Mouse (Mus musculus) kidney, embryonic 15.5 days (tissue): ENCODE results near the gene Top3a. TPM values are rescaled to one million over a fixed set of nuclear protein-coding genes. Genes with fewer than 3 reads are reported as not detected.

Experiments used
- ATAC-seq: fragments of 200-750 bp; cut with Nextera tagmentation; replicated peaks from 2 replicates; pipeline ENCODE4 v1.8.0; 2017; ENCODE audit warnings: moderate TSS enrichment; ENCODE audit not compliant: low FRiP score
- H3K27ac ChIP-seq: fragments of 300-500 bp; sonication (generic); 2 replicates; pipeline ENCODE4 v1.5.1; 2015; ENCODE audit warnings: mild to moderate bottlenecking, inconsistent platforms
- H3K27me3 ChIP-seq: fragments of 300-500 bp; sonication (generic); 2 replicates; pipeline ENCODE4 v1.6.1; 2015; ENCODE audit warnings: inconsistent platforms
- H3K36me3 ChIP-seq: fragments of 300-500 bp; sonication (generic); 2 replicates; pipeline ENCODE4 v1.6.1; 2015; ENCODE audit warnings: inconsistent platforms
- H3K4me1 ChIP-seq: fragments of 300-500 bp; sonication (generic); 2 replicates; pipeline ENCODE4 v1.6.1; 2015; ENCODE audit warnings: inconsistent platforms
- H3K4me2 ChIP-seq: fragments of 300-500 bp; sonication (generic); 2 replicates; pipeline ENCODE4 v1.6.1; 2015; ENCODE audit warnings: moderate library complexity, mild to moderate bottlenecking, inconsistent platforms
- H3K4me3 ChIP-seq: fragments of 300-500 bp; sonication (generic); replicated peaks from 2 replicates; pipeline ENCODE4 v1.5.1; 2015; ENCODE audit warnings: mild to moderate bottlenecking, inconsistent platforms
- H3K9ac ChIP-seq: fragments of 300-500 bp; sonication (generic); 2 replicates; pipeline ENCODE4 v1.6.1; 2015; ENCODE audit warnings: mild to moderate bottlenecking, inconsistent platforms
- H3K9me3 ChIP-seq: fragments of 300-500 bp; sonication (generic); replicated peaks from 2 replicates; pipeline ENCODE4 v1.6.1; 2016; ENCODE audit warnings: inconsistent platforms
- WGBS: fragments of 180-500 bp; shearing (Covaris S2); methylation state at CpG from one replicate; pipeline ENCODE4 v1.1.7; 2015; ENCODE audit warnings: mixed read lengths; 5-methylcytosine and 5-hydroxymethylcytosine counted together
- polyA plus RNA-seq: library from polyadenylated mRNA; unstranded; fragments of >200 nt; fragmentation: Nextera tagmentation; extraction: Ambion mirVana; gene quantifications from 2 replicates; pipeline ENCODE4 v1.2.1, GENCODE M21; 2015

Top3a gene
- polyA plus RNA-seq, 1 experiment from 2014 or later = 17.3 TPM

GRCm38 (mm10) chr11:60728260-60728761, 48.9 kb downstream of the Top3a start, which contains the start of gene Mief2:
Gene Mief2, plus strand, starts transcription at chr11:60728398.
- Histone ChIP-seq H3K4me2 (peak within 1 kb of the TSS; percentile 62), H3K4me1 (peaks cover 32% of the 10 kb centered on the region), H3K9ac (peak within 1 kb of the TSS; percentile 86), H3K36me3 (peaks cover 46% of the 10 kb centered on the region), H3K4me3 (peak within 1 kb of the TSS; percentile 84), H3K9me3 (no peaks in the 10 kb centered on the region), H3K27ac (peak within 1 kb of the TSS; percentile 93), H3K27me3 (no peaks in the 10 kb centered on the region)
- peak; percentile 92 for ATAC-seq
- under 1% methylated on average over 44 of the region's 44 CpGs for WGBS

- no peak; the same call in 1 of the 2 replicates for ATAC-seq
Measured at GRCm38 (mm10) chr11:60727392-60728140, 49.6 kb downstream of the Top3a start.

GRCm38 (mm10) chr11:60726601-60727391, 50.4 kb downstream of the Top3a start, which contains the start of gene Flii:
Gene Flii, minus strand, starts transcription at chr11:60727263.
- Histone ChIP-seq H3K9ac (peak within 1 kb of the TSS; percentile 86), H3K36me3 (peaks cover 47% of the 10 kb centered on the region), H3K27ac (peak within 1 kb of the TSS; percentile 93), H3K4me2 (peak within 1 kb of the TSS; percentile 62), H3K27me3 (no peaks in the 10 kb centered on the region), H3K4me3 (peak within 1 kb of the TSS; percentile 84), H3K9me3 (no peaks in the 10 kb centered on the region), H3K4me1 (peaks cover 32% of the 10 kb centered on the region)
- peak; percentile 82 for ATAC-seq
- under 1% methylated on average over 64 of the region's 71 CpGs for WGBS

More at GRCm38 (mm10) chr11:60727392-60728140, 49.6 kb downstream of the Top3a start:
- peak overlapping the region; percentile 62 for H3K4me2 ChIP-seq
- peak overlapping the region; percentile 84 for H3K4me3 ChIP-seq
- peak overlapping the region; percentile 93 for H3K27ac ChIP-seq
- peaks cover 32% of the 10 kb centered on the region for H3K4me1 ChIP-seq
- no peaks in the 10 kb centered on the region for H3K9me3 ChIP-seq
- peaks cover 46% of the 10 kb centered on the region for H3K36me3 ChIP-seq
- H3K9ac ChIP-seq = peak overlapping the region; percentile 86
- WGBS = 3% methylated on average over 12 of the region's 12 CpGs
- H3K27me3 ChIP-seq = no peaks in the 10 kb centered on the region

DNA sequence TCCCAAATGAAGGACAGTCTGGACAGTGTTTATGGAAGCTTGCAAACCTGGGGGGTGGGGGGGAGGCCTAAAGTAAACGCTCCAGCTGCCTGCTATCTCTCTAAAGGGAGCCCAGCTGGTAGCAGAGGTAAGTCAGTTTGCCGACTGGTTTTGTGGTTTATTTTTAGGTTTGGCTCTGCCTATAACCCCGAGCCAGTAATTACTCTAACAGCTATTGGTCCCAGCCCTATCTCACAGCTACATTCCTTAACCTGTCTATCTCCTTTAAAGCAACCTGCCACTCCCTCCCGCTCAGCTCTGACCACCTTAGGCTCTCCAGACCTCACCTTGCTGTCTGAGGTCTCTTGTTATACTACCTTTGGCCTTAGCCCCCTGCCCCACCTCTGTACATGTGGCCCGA, 57.9 kb downstream of the Top3a start:
- no peak overlapping the region for H3K4me2 ChIP-seq
- no peak for ATAC-seq
- H3K27me3 ChIP-seq = no peaks in the 10 kb centered on the region
- no peak overlapping the region for H3K27ac ChIP-seq
- no peak overlapping the region for H3K4me3 ChIP-seq
- H3K9ac ChIP-seq = no peak overlapping the region
- no peaks in the 10 kb centered on the region for H3K4me1 ChIP-seq
- peaks cover 100% of the 10 kb centered on the region for H3K36me3 ChIP-seq
- H3K9me3 ChIP-seq = no peaks in the 10 kb centered on the region
- WGBS = 87% methylated on average over 5 of the region's 5 CpGs

- H3K4me3 ChIP-seq = no peak overlapping the region
- peaks cover 100% of the 10 kb centered on the region for H3K36me3 ChIP-seq
- no peak for ATAC-seq
- no peaks in the 10 kb centered on the region for H3K27me3 ChIP-seq
- H3K4me1 ChIP-seq = no peaks in the 10 kb centered on the region
- no peak overlapping the region for H3K4me2 ChIP-seq
- no peak overlapping the region for H3K27ac ChIP-seq
- 86% methylated on average over 5 of the region's 5 CpGs for WGBS
- no peaks in the 10 kb centered on the region for H3K9me3 ChIP-seq
- no peak overlapping the region for H3K9ac ChIP-seq
Measured at GRCm38 (mm10) chr11:60715833-60716232, 61.3 kb downstream of the Top3a start.

DNA sequence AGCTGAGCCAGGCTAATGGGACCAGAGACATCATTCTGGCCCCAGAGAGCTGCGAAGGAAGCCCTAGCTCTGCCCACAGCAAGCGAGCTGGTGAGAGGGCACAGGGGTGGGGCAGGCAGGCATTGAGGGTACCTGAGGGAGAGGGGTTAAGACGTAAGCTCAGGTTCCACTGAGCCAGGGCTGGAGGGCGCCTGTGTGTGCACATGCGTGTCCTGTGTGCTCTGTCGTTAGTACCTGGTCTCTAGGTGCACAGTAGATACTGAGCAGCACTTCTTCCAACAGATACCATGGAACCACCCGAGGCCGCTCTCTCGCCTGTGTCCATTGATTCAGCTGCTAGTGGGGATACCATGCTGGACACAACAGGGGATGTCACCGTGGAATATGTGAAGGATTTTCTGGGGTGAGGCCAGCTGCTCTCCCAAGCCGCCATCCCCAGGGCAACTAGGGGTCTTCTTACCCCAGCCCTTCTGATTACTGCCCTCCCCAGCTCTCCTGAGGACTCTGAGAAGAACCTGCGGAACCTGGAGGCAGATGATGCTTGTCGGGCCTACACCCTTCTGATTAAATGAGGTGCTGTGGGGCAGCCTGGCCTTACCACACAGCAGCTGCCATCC, 64.4 kb downstream of the Top3a start:
- WGBS = 92% methylated on average over 13 of the region's 13 CpGs
- ATAC-seq = no peak
- H3K36me3 ChIP-seq = peaks cover 100% of the 10 kb centered on the region
- H3K4me1 ChIP-seq = no peaks in the 10 kb centered on the region
- H3K27ac ChIP-seq = no peak overlapping the region
- no peaks in the 10 kb centered on the region for H3K27me3 ChIP-seq
- no peak overlapping the region for H3K9ac ChIP-seq
- H3K4me2 ChIP-seq = no peak overlapping the region
- no peaks in the 10 kb centered on the region for H3K9me3 ChIP-seq
- H3K4me3 ChIP-seq = no peak overlapping the region

DNA sequence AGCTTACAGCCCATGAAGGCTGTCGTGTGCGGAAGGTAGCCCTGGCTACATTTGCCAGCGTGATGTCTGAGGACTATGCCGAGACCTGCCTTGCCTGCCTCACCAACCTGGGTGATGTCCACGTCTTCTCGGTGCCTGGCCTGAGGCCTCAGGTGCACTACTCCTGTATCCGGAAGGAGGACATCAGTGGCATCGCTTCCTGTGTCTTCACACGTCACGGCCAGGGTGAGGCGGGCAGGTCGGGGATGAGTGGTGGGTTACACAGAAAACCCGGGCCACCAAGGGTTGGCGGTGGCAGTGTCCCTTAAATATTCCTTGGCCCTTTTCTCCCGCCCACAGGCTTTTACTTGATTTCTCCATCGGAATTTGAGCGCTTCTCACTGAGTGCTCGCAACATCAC, 65.1 kb downstream of the Top3a start:
- no peak for ATAC-seq
- Histone ChIP-seq H3K9ac (no peak overlapping the region), H3K4me1 (peaks cover 5% of the 10 kb centered on the region; the same call in 1 of the 2 replicates), H3K27me3 (no peaks in the 10 kb centered on the region), H3K4me3 (no peak overlapping the region), H3K4me2 (no peak overlapping the region), H3K36me3 (peaks cover 100% of the 10 kb centered on the region), H3K9me3 (no peaks in the 10 kb centered on the region), H3K27ac (no peak overlapping the region)
- WGBS = 92% methylated on average over 18 of the region's 18 CpGs

DNA sequence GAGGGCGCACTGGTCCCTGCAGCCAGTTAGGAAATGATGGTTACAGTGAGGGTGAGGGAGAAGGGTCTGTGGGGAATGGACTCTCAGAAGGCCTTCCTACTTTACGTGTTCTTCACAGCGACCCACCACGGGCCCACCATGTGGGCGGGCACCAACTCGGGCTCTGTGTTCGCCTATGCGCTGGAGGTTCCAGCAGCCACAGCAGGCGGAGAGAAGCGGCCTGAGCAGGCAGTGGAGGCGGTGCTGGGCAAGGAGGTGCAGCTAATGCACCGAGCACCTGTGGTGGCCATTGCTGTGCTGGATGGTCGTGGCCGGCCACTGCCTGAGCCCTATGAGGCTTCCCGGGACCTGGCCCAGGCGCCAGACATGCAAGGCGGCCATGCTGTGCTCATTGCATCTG, 65.9 kb downstream of the Top3a start:
- Histone ChIP-seq H3K4me1 (peaks cover 5% of the 10 kb centered on the region; the same call in 1 of the 2 replicates), H3K27me3 (no peaks in the 10 kb centered on the region), H3K9ac (no peak overlapping the region), H3K27ac (no peak overlapping the region), H3K9me3 (no peaks in the 10 kb centered on the region), H3K4me3 (no peak overlapping the region), H3K4me2 (no peak overlapping the region), H3K36me3 (peaks cover 100% of the 10 kb centered on the region)
- no peak for ATAC-seq
- WGBS = 92% methylated on average over 17 of the region's 17 CpGs

GRCm38 (mm10) chr11:60709481-60710465, 67.4 kb downstream of the Top3a start:
- 91% methylated on average over 45 of the region's 45 CpGs for WGBS
- H3K27me3 ChIP-seq = no peaks in the 10 kb centered on the region
- H3K9ac ChIP-seq = no peak overlapping the region
- H3K4me2 ChIP-seq = no peak overlapping the region
- H3K9me3 ChIP-seq = no peaks in the 10 kb centered on the region
- ATAC-seq = no peak
- no peak overlapping the region for H3K27ac ChIP-seq
- H3K36me3 ChIP-seq = peaks cover 100% of the 10 kb centered on the region
- peaks cover 5% of the 10 kb centered on the region; the same call in 1 of the 2 replicates for H3K4me1 ChIP-seq
- H3K4me3 ChIP-seq = no peak overlapping the region

- no peak overlapping the region for H3K9ac ChIP-seq
- H3K27me3 ChIP-seq = no peaks in the 10 kb centered on the region
- H3K4me1 ChIP-seq = peaks cover 5% of the 10 kb centered on the region; the same call in 1 of the 2 replicates
- 91% methylated on average over 10 of the region's 10 CpGs for WGBS
- no peak overlapping the region for H3K4me2 ChIP-seq
- H3K9me3 ChIP-seq = no peaks in the 10 kb centered on the region
- H3K27ac ChIP-seq = no peak overlapping the region
- ATAC-seq = no peak
- no peak overlapping the region for H3K4me3 ChIP-seq
- H3K36me3 ChIP-seq = peaks cover 95% of the 10 kb centered on the region
Measured at GRCm38 (mm10) chr11:60708631-60709030, 68.5 kb downstream of the Top3a start.

- H3K4me2 ChIP-seq = no peak overlapping the region
- ATAC-seq = peak; percentile 44
- H3K4me1 ChIP-seq = peaks cover 9% of the 10 kb centered on the region
- no peak overlapping the region for H3K4me3 ChIP-seq
- peak overlapping the region; percentile 5; the same call in 1 of the 2 replicates for H3K27ac ChIP-seq
- no peak overlapping the region for H3K9ac ChIP-seq
- H3K36me3 ChIP-seq = peaks cover 85% of the 10 kb centered on the region
- 53% methylated on average over 3 of the region's 3 CpGs for WGBS
- no peaks in the 10 kb centered on the region for H3K9me3 ChIP-seq
- H3K27me3 ChIP-seq = no peaks in the 10 kb centered on the region
Measured at GRCm38 (mm10) chr11:60707672-60708071, 69.5 kb downstream of the Top3a start.
